Mouse (Mus musculus) urinary bladder, postnatal 4 days (tissue): ENCODE measurements around the gene Inpp5f.
A peak's percentile ranks its signal among the peaks of the same experiment; 100 is the strongest.
"Not testable (repeated sequence)": the region's sequence is repeated elsewhere in the genome, so short reads cannot be mapped to it uniquely, and the experiment has no call there.

Experiments used
- DNase-seq, 2 experiments: peaks; one replicate each; pipeline ENCODE4 v3.0.0; 2021 to 2022; ENCODE audit warnings: low spot score in 2 of 2

The Inpp5f gene

GRCm38 (mm10) chr7:128610897-128611798, at the start of gene Inpp5f:
Gene Inpp5f (plus strand): TSS chr7:128611328.
- peak; percentile 99 to 100 for DNase-seq

DNA sequence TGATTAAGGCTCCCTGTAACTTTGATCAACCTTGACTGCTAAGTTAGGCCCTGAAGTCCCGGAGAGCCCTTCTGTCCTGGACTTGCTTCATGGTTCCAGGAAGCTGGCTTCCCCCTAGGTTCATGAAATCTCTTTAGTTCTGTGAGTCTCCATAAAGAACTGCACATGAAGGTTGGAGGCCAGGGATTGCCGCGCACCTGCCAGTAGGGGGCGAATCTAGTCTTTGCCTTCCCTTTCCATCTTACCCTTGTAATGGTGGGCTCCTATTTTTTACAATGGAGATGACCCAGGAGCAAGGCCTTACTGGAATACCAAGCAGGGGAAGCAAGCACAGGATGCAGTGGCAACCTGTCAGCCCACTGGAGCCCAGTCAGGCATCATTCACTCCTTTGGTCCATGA, 47.8 kb upstream of the Inpp5f start:
- DNase-seq: no peak

DNA sequence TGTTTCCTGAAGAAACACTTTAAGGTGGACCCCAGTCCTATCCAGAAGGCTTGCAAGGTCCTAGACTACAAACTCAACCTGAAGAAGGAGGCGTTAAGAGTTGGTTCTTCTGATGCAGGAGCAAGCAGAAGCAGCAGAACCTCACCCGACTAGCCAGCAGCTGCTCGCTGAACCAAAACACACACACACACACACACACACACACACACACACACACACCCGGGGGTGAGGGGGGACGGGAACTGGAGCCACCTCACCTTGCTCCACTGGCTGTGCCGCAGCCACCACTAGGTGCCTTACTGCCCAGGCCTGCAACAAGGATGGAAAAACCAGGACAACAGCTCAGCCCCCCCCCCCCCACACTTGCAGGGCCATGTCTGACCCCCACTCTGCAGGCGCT, 44.8 kb upstream of the Inpp5f start:
- DNase-seq: no peak

- DNase-seq: no peak
These were observed 43.4 kb upstream of the Inpp5f start for GRCm38 (mm10) chr7:128567561-128568244.

DNA sequence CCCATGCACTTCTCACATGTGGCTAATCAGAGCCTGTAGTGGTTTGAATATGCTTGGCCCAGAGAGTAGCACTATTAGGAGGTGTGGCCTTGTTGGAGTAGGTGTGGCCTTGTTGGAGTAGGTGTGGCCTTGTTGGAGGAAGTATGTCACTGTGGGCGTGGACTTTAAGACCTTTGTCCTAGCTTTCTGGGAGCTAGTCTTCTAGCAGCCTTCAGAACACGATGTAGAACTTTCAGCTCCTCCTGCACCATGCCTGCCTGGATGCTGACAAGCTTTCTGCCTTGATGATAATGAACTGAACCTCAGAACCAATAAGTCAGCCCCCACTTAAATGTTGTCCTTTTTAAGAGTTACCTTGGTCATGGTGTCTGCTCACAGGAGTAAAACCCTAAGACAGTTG, 41.7 kb upstream of the Inpp5f start:
- not testable (repeated sequence) for DNase-seq

- no peak for DNase-seq
These were observed 41.0 kb upstream of the Inpp5f start for GRCm38 (mm10) chr7:128569987-128570656.

- not testable (repeated sequence) for DNase-seq
These were observed 40.5 kb upstream of the Inpp5f start for GRCm38 (mm10) chr7:128570657-128571056.

DNA sequence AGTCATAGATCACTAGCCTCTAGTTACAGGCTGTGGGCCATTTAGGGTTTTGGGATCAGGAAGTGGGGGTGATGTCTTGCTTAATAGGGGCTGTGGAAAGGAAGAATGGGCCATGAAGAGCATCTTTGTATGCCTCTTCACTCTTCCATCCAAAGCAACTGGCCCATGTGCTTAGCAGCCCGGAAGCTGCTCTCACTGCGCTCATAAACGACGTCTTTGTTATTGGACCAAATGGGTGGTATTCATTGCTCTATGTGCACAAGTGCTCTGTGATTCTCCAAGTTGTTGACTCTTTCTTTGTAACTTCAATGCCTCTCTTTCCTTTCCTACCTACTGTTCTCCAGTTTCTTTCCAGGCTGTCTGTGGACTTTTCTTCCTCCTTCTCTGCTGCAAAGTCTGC, 39.1 kb upstream of the Inpp5f start:
- no peak for DNase-seq

- DNase-seq: no peak
These were observed 35.9 kb upstream of the Inpp5f start for GRCm38 (mm10) chr7:128575211-128575610.

- DNase-seq: no peak
These were observed 35.3 kb upstream of the Inpp5f start for GRCm38 (mm10) chr7:128575794-128576193.

- DNase-seq: no peak
These were observed 33.5 kb upstream of the Inpp5f start for GRCm38 (mm10) chr7:128577607-128578006.

GRCm38 (mm10) chr7:128578199-128578945, 32.8 kb upstream of the Inpp5f start:
- DNase-seq: no peak

DNA sequence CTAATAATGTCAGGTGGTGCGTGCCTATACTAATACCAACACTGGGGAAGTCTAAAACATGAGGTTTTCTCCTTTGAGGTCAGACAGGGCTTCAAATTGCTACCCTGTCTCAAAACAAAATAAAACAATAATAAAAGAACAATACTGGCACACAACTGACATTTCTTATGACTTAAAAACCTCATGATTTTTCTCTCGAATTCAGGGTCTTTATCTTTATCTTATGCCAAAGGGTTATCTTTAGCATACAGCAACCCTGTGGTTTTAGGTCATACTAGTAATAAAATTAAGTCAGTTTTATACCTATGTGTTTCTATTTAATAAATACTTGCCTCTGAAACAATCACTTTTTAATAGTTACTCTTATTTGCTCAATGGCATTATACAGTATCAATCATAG, 31.7 kb upstream of the Inpp5f start:
- no peak for DNase-seq

GRCm38 (mm10) chr7:128580318-128580717, 30.8 kb upstream of the Inpp5f start:
- DNase-seq: no peak

- no peak for DNase-seq
These were observed 29.2 kb upstream of the Inpp5f start for GRCm38 (mm10) chr7:128581864-128582484.

GRCm38 (mm10) chr7:128583213-128583948, 27.7 kb upstream of the Inpp5f start:
- no peak for DNase-seq

DNA sequence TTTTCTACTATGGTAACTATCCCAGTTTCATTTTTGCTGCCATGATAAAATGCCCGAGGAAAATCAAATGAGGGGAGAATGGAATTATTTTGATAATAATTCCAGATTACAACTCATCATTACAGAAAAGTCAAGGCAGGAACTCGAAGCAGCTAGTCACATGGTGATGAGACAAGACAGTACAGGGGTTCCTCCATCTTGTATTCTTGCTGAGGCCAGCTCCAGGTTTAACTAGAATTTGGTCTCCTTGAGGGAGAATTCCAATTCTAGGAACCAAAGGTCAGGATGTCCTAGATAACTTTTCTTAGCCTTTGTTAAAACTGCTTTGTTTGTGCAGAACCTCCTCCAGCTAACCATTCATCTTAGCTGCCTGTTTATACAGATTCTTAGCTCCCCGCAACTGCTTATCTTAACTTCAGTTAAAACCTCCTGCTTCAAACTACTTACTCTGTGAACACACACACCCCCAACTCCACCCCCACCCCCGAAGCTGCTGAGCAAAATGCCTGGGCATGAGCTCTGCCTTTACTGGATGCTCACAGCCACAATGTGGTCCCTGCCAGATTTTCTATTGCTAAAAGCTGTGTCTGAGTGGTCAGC, 23.7 kb upstream of the Inpp5f start:
- DNase-seq: no peak

- no peak for DNase-seq
These were observed 19.6 kb upstream of the Inpp5f start for GRCm38 (mm10) chr7:128591345-128592084.
